Mouse (Mus musculus): ENCODE data around the gene Ptpro. TPM values are rescaled to one million over a fixed set of nuclear protein-coding genes. Genes with fewer than 3 reads are reported as not detected.

Gene Ptpro
- total and polyA plus RNA-seq, 3 experiments = 0.11 to 0.16 TPM; not detected in 1

- Histone ChIP-seq H3K36me3 (replicated peaks in 1 of 2; ENCODE audit: control insufficient read depth in 1 of 2, insufficient read depth in 1 of 2, low read length in 1 of 2) (no peaks in the 10 kb centered on the region), H3K79me2 (replicated peaks; ENCODE audit: control insufficient read depth, extremely low read depth, insufficient read depth, poor library complexity, severe bottlenecking) (no peaks in the 10 kb centered on the region), H3K27ac (ENCODE audit: insufficient read depth, low read depth) (no peak overlapping the region), H3K4me2 (ENCODE audit: insufficient read depth, low read depth, poor library complexity, severe bottlenecking) (no peak overlapping the region), H3K4me1 (ENCODE audit: control insufficient read depth in 1 of 2, insufficient read depth in 2 of 2) (peaks cover 0 to 13% of the 10 kb centered on the region in 2 experiments; a peak in 2 of 4 replicates), H3K4me3 (replicated peaks in 1 of 3; ENCODE audit: low read depth in 2 of 3, low read length in 2 of 3, poor library complexity in 1 of 3) (no peak overlapping the region), H3K9me3 (replicated peaks; ENCODE audit: low read length) (peaks cover 6% of the 10 kb centered on the region), H3K9ac (ENCODE audit: insufficient read depth, low read depth) (no peak overlapping the region), H3K27me3 (replicated peaks) (no peaks in the 10 kb centered on the region)
- dilution Hi-C loops (cut with MboI; ENCODE audit: extremely low pct_ligation_motif_present, extremely low pct_unique_long_range_greater_than_20kb, low sequenced_read_pairs) (no loop called here), in situ Hi-C loops (cut with MboI; ENCODE audit: low pct_ligation_motif_present, low pct_unique_long_range_greater_than_20kb, low sequenced_read_pairs) (no loop called here)
- TF ChIP-seq JUND (conservative IDR thresholded peaks at IDR 0.05; ENCODE audit: low read depth, low read length) = peak; percentile 45
- peak; percentile 52 for TF ChIP-seq BHLHE40 (IDR thresholded peaks at IDR 0.05; ENCODE audit: low read depth, low read length)
- peak; percentile 79 for TF ChIP-seq EP300 (IDR thresholded peaks at IDR 0.05; ENCODE audit: low read length)
- TF ChIP-seq CHD1 (IDR thresholded peaks at IDR 0.05; ENCODE audit: low read depth, low read length) = no peak
- no peak for TF ChIP-seq E2F4 (IDR thresholded peaks at IDR 0.05; ENCODE audit: insufficient replicate concordance, low read depth, low read length)
- TF ChIP-seq ETS1 (conservative IDR thresholded peaks at IDR 0.05; ENCODE audit: low read depth, low read length) = peak; percentile 28
- no peak for TF ChIP-seq JUN (IDR thresholded peaks at IDR 0.05; ENCODE audit: insufficient read depth, low read depth, low read length)
- DNase-seq (ENCODE audit: extremely low read depth) = peak; percentile 84
Measured at GRCm38 (mm10) chr6:137302561-137302960, 50.4 kb downstream of the Ptpro start.

GRCm38 (mm10) chr6:137303824-137304223 lies 51.7 kb downstream of the Ptpro start:
- Histone ChIP-seq H3K27me3 (replicated peaks) (no peaks in the 10 kb centered on the region), H3K4me1 (ENCODE audit: control insufficient read depth in 1 of 2, insufficient read depth in 2 of 2) (peaks cover 0 to 13% of the 10 kb centered on the region in 2 experiments; a peak in 2 of 4 replicates), H3K9ac (ENCODE audit: insufficient read depth, low read depth) (no peak overlapping the region), H3K36me3 (replicated peaks in 1 of 2; ENCODE audit: control insufficient read depth in 1 of 2, insufficient read depth in 1 of 2, low read length in 1 of 2) (no peaks in the 10 kb centered on the region), H3K9me3 (replicated peaks; ENCODE audit: low read length) (peaks cover 6% of the 10 kb centered on the region), H3K27ac (ENCODE audit: insufficient read depth, low read depth) (no peak overlapping the region), H3K79me2 (replicated peaks; ENCODE audit: control insufficient read depth, extremely low read depth, insufficient read depth, poor library complexity, severe bottlenecking) (no peaks in the 10 kb centered on the region), H3K4me2 (ENCODE audit: insufficient read depth, low read depth, poor library complexity, severe bottlenecking) (no peak overlapping the region), H3K4me3 (replicated peaks in 1 of 3; ENCODE audit: low read depth in 2 of 3, low read length in 2 of 3, poor library complexity in 1 of 3) (no peak overlapping the region)
- dilution Hi-C loops (cut with MboI; ENCODE audit: extremely low pct_ligation_motif_present, extremely low pct_unique_long_range_greater_than_20kb, low sequenced_read_pairs) (no loop called here), in situ Hi-C loops (cut with MboI; ENCODE audit: low pct_ligation_motif_present, low pct_unique_long_range_greater_than_20kb, low sequenced_read_pairs) (no loop called here)
- no peak for DNase-seq (ENCODE audit: extremely low read depth)
- TF ChIP-seq NELFE (IDR thresholded peaks at IDR 0.05; ENCODE audit: low read depth, low read length) (no peak), CTCF (conservative IDR thresholded peaks at IDR 0.05 in 1 of 2, IDR thresholded peaks at IDR 0.05 in 1 of 2; ENCODE audit: low read depth in 2 of 2, low read length in 2 of 2) (no peak), ZKSCAN1 (IDR thresholded peaks at IDR 0.05; ENCODE audit: borderline replicate concordance, low read depth, low read length) (no peak), CHD2 (IDR thresholded peaks at IDR 0.05; ENCODE audit: low read length) (no peak), EP300 (IDR thresholded peaks at IDR 0.05; ENCODE audit: low read length) (no peak), KAT2A (IDR thresholded peaks at IDR 0.05; ENCODE audit: insufficient replicate concordance, low read length) (no peak), UBTF (IDR thresholded peaks at IDR 0.05; ENCODE audit: low read depth, low read length) (no peak), JUN (IDR thresholded peaks at IDR 0.05; ENCODE audit: insufficient read depth, low read depth, low read length) (no peak), ZNF384 (IDR thresholded peaks at IDR 0.05; ENCODE audit: low read depth, low read length) (no peak), JUND (conservative IDR thresholded peaks at IDR 0.05; ENCODE audit: low read depth, low read length) (no peak), ZC3H11A (IDR thresholded peaks at IDR 0.05; ENCODE audit: low read depth, low read length) (no peak), MAZ (IDR thresholded peaks at IDR 0.05; ENCODE audit: low read depth, low read length) (no peak), SMC3 (IDR thresholded peaks at IDR 0.05; ENCODE audit: low read depth, low read length) (no peak), RCOR1 (conservative IDR thresholded peaks at IDR 0.05; ENCODE audit: low read depth, low read length) (no peak), TBP (conservative IDR thresholded peaks at IDR 0.05; ENCODE audit: low read depth, low read length) (no peak), USF1 (IDR thresholded peaks at IDR 0.05; ENCODE audit: low read depth, low read length) (no peak), MEF2A (IDR thresholded peaks at IDR 0.05; ENCODE audit: borderline replicate concordance, low read depth, low read length) (no peak)
